ENCODE assay signal across 9 mouse cellular contexts in the genomic region with DNA sequence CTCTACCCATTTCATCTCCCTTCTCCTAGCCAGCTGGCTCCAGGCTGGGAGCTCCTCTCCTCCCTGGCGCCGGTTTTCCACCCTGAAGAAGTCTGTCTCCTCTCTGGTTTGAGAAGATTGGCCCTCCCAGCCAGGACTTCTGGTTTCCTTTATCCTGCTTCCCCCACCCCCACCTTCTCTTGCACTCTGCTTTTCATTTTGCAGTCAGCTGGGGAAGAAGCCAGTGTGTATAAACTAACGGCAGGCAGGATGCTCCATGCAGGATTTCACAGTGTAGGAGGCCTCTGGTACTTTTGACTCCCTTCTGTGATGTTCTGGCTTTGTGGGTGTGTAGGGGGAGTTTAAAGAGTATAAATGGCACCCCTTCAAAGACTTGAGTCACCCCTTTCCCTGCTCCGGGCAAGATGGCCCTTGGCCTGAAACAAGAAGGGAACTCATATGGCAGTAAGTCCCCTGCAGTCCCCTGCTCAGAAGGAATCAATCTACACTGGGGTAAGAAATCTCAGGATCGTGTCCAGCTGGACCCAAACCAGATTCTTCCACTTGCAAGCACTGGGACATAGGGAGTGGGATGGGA. TPM values are rescaled to one million over a fixed set of nuclear protein-coding genes. Genes with fewer than 3 reads are reported as not detected.
DNase-seq lines count a peak whose midpoint lies in the region; ATAC-seq and TF ChIP-seq lines count a peak whose summit lies in the region.
"Had no signal": no experiment of that assay in that cellular context is flagged by ENCODE, and none has a peak within 500 bp of the region (broad histone marks: within the 10 kb centered on the region; RNA-seq: fewer than 3 reads in every experiment).

No protein-coding gene starts in this region.

- WGBS in kidney, embryonic 15.5 days = 46% methylated on average over 5 of the region's 5 CpGs
- 57% methylated on average over 5 of the region's 5 CpGs for WGBS in kidney, adult 2 months
- 30% methylated on average over 5 of the region's 5 CpGs for WGBS in limb, embryonic 10.5 days
- 45% methylated on average over 5 of the region's 5 CpGs for WGBS in forebrain, embryonic 15.5 days

- peaks cover 17% of the 10 kb centered on the region for H3K4me1 ChIP-seq in kidney, embryonic 15.5 days
- no peaks in the 10 kb centered on the region; the same call in 1 of the 2 replicates for H3K4me1 ChIP-seq in kidney, adult 2 months (ENCODE audit: control insufficient read depth, insufficient read depth, low read length)
- peaks cover 23% of the 10 kb centered on the region for H3K4me1 ChIP-seq in limb, embryonic 10.5 days
- no peaks in the 10 kb centered on the region for H3K4me1 ChIP-seq in forebrain, embryonic 15.5 days
- H3K4me1 ChIP-seq: midbrain, embryonic 12.5 days had no signal

- no peak overlapping the region for H3K9ac ChIP-seq in kidney, embryonic 15.5 days
- H3K9ac ChIP-seq in forebrain, embryonic 15.5 days (replicated peaks) = no peak overlapping the region
- H3K9ac ChIP-seq: midbrain, embryonic 12.5 days had no signal

- no peaks in the 10 kb centered on the region for H3K9me3 ChIP-seq in kidney, embryonic 15.5 days (replicated peaks)
- H3K9me3 ChIP-seq in limb, embryonic 10.5 days (replicated peaks) = no peaks in the 10 kb centered on the region
- H3K9me3 ChIP-seq in forebrain, embryonic 15.5 days = no peaks in the 10 kb centered on the region
- H3K9me3 ChIP-seq: midbrain, embryonic 12.5 days had no signal

- no peak overlapping the region for H3K4me3 ChIP-seq in kidney, embryonic 15.5 days (replicated peaks)
- no peak overlapping the region for H3K4me3 ChIP-seq in kidney, adult 2 months (ENCODE audit: insufficient read depth, low read depth, low read length)
- H3K4me3 ChIP-seq in limb, embryonic 10.5 days = peak overlapping the region; percentile 3; the same call in 1 of the 2 replicates
- H3K4me3 ChIP-seq in forebrain, embryonic 15.5 days = no peak overlapping the region
- H3K4me3 ChIP-seq: midbrain, embryonic 12.5 days had no signal

- no peak overlapping the region for H3K4me2 ChIP-seq in kidney, embryonic 15.5 days
- no peak overlapping the region for H3K4me2 ChIP-seq in forebrain, embryonic 15.5 days (replicated peaks)
- H3K4me2 ChIP-seq: midbrain, embryonic 12.5 days had no signal

- TF ChIP-seq CTCF in kidney, adult 2 months (conservative IDR thresholded peaks at IDR 0.05; ENCODE audit: insufficient read depth, insufficient read length, low read depth, low read length) = no peak
- no peak for TF ChIP-seq CTCF in brain, embryonic 14.5 days (IDR thresholded peaks at IDR 0.05; ENCODE audit: borderline replicate concordance, extremely low read depth, insufficient read depth, insufficient read length)

- H3K36me3 ChIP-seq in kidney, embryonic 15.5 days = no peaks in the 10 kb centered on the region
- H3K36me3 ChIP-seq in kidney, adult 2 months (ENCODE audit: control insufficient read depth, insufficient read depth, low read length) = no peaks in the 10 kb centered on the region
- no peaks in the 10 kb centered on the region for H3K36me3 ChIP-seq in limb, embryonic 10.5 days
- no peaks in the 10 kb centered on the region for H3K36me3 ChIP-seq in forebrain, embryonic 15.5 days
- H3K36me3 ChIP-seq: midbrain, embryonic 12.5 days had no signal

- TF ChIP-seq POLR2A in kidney, adult 2 months (IDR thresholded peaks at IDR 0.05; ENCODE audit: low read depth, low read length) = no peak
- TF ChIP-seq POLR2A in brain, embryonic 14.5 days (IDR thresholded peaks at IDR 0.05; ENCODE audit: borderline replicate concordance, extremely low read depth, insufficient read depth, insufficient read length, poor library complexity, severe bottlenecking) = no peak

- no peak for DNase-seq in kidney, adult 2 months
- peak; percentile 46 for DNase-seq in brain, embryonic 14.5 days (ENCODE audit: low read depth)
- peak; percentile 24 to 36 for DNase-seq in heart, adult 9 months (ENCODE audit: low spot score in 2 of 2)
- DNase-seq in limb, embryonic 10.5 days (ENCODE audit: low spot score) = no peak
- DNase-seq in spleen, postnatal 14 days (ENCODE audit: low spot score in 2 of 2) = no peak
- no peak for DNase-seq in thymus, adult 18-20 months

- no peaks in the 10 kb centered on the region for H3K27me3 ChIP-seq in kidney, embryonic 15.5 days
- H3K27me3 ChIP-seq in kidney, adult 2 months (replicated peaks; ENCODE audit: control insufficient read depth, insufficient read depth, low read length) = no peaks in the 10 kb centered on the region
- 0 out of 2 replicates have a peak, but pooled peaks cover 5% of the 10 kb centered on the region for H3K27me3 ChIP-seq in limb, embryonic 10.5 days (ENCODE audit: low read depth, poor library complexity, severe bottlenecking)
- no peaks in the 10 kb centered on the region for H3K27me3 ChIP-seq in forebrain, embryonic 15.5 days
- H3K27me3 ChIP-seq: midbrain, embryonic 12.5 days had no signal

- H3K27ac ChIP-seq in kidney, embryonic 15.5 days = peak overlapping the region; percentile 74
- no peak overlapping the region for H3K27ac ChIP-seq in kidney, adult 2 months (ENCODE audit: insufficient read depth, low read depth, low read length)
- peak overlapping the region; percentile 47; the same call in 1 of the 2 replicates for H3K27ac ChIP-seq in limb, embryonic 10.5 days
- no peak overlapping the region for H3K27ac ChIP-seq in forebrain, embryonic 15.5 days (replicated peaks)
- H3K27ac ChIP-seq: midbrain, embryonic 12.5 days had no signal

- no peak for ATAC-seq in kidney, embryonic 15.5 days (replicated peaks; ENCODE audit: low FRiP score)
- no peak for ATAC-seq in forebrain, embryonic 15.5 days (replicated peaks)

RNA-seq across cellular contexts. Expression of gene Ramp2, which starts 7.7 kb away (rescaled TPM):
- polyA plus RNA-seq in kidney, embryonic 15.5 days (2015; fragmentation: Nextera tagmentation; extraction: Ambion mirVana) = 220 and 232 TPM in 2 replicates
- polyA plus RNA-seq in kidney, adult 2 months (2012; rRNA removed) = 75.9 and 86.6 TPM in 2 replicates
- 67.7 and 79.6 TPM in 2 replicates for polyA plus RNA-seq in brain, embryonic 14.5 days (2012; rRNA removed)
- polyA plus RNA-seq in limb, embryonic 10.5 days (2016; fragmentation: Nextera tagmentation; extraction: Ambion mirVana) = 54.2 and 61.5 TPM in 2 replicates
- polyA plus RNA-seq in forebrain, embryonic 15.5 days (2015; fragmentation: Nextera tagmentation; extraction: Ambion mirVana) = 53.4 and 61.3 TPM in 2 replicates

RNA-seq across cellular contexts. Expression of gene Ezh1, which starts 11.9 kb away (rescaled TPM):
- polyA plus RNA-seq in kidney, embryonic 15.5 days (2015; fragmentation: Nextera tagmentation; extraction: Ambion mirVana) = 22.9 and 27.0 TPM in 2 replicates
- polyA plus RNA-seq in kidney, adult 2 months (2012; rRNA removed) = 44.8 and 48.5 TPM in 2 replicates
- polyA plus RNA-seq in brain, embryonic 14.5 days (2012; rRNA removed) = 27.2 and 29.3 TPM in 2 replicates
- 10.1 and 13.6 TPM in 2 replicates for polyA plus RNA-seq in limb, embryonic 10.5 days (2016; fragmentation: Nextera tagmentation; extraction: Ambion mirVana)
- 19.6 and 21.4 TPM in 2 replicates for polyA plus RNA-seq in forebrain, embryonic 15.5 days (2015; fragmentation: Nextera tagmentation; extraction: Ambion mirVana)

RNA-seq across cellular contexts. Expression of gene Vps25, which starts 15.3 kb away (rescaled TPM):
- polyA plus RNA-seq in kidney, embryonic 15.5 days (2015; fragmentation: Nextera tagmentation; extraction: Ambion mirVana) = 135 and 147 TPM in 2 replicates
- polyA plus RNA-seq in kidney, adult 2 months (2012; rRNA removed) = 112 and 116 TPM in 2 replicates
- polyA plus RNA-seq in brain, embryonic 14.5 days (2012; rRNA removed) = 55.2 and 69.3 TPM in 2 replicates
- 118 and 127 TPM in 2 replicates for polyA plus RNA-seq in limb, embryonic 10.5 days (2016; fragmentation: Nextera tagmentation; extraction: Ambion mirVana)
- polyA plus RNA-seq in forebrain, embryonic 15.5 days (2015; fragmentation: Nextera tagmentation; extraction: Ambion mirVana) = 87.7 and 92.9 TPM in 2 replicates

RNA-seq across cellular contexts. Expression of gene Wnk4, which starts 22.2 kb away (rescaled TPM):
- 25.5 and 27.2 TPM in 2 replicates for polyA plus RNA-seq in kidney, embryonic 15.5 days (2015; fragmentation: Nextera tagmentation; extraction: Ambion mirVana)
- polyA plus RNA-seq in kidney, adult 2 months (2012; rRNA removed) = 134 and 160 TPM in 2 replicates
- polyA plus RNA-seq in brain, embryonic 14.5 days (2012; rRNA removed) = 4.0 and 5.3 TPM in 2 replicates
- 4.7 and 6.2 TPM in 2 replicates for polyA plus RNA-seq in limb, embryonic 10.5 days (2016; fragmentation: Nextera tagmentation; extraction: Ambion mirVana)
- polyA plus RNA-seq in forebrain, embryonic 15.5 days (2015; fragmentation: Nextera tagmentation; extraction: Ambion mirVana) = 4.8 and 5.5 TPM in 2 replicates

RNA-seq across cellular contexts. Expression of gene Cntd1, which starts 40.7 kb away (rescaled TPM):
- polyA plus RNA-seq in kidney, embryonic 15.5 days (2015; fragmentation: Nextera tagmentation; extraction: Ambion mirVana) = 1.6 and 3.1 TPM in 2 replicates
- polyA plus RNA-seq in kidney, adult 2 months (2012; rRNA removed) = 1.3 and 1.6 TPM in 2 replicates
- 0.53 and 0.79 TPM in 2 replicates for polyA plus RNA-seq in brain, embryonic 14.5 days (2012; rRNA removed)
- polyA plus RNA-seq in limb, embryonic 10.5 days (2016; fragmentation: Nextera tagmentation; extraction: Ambion mirVana) = 1.1 TPM in 2 replicates
- polyA plus RNA-seq in forebrain, embryonic 15.5 days (2015; fragmentation: Nextera tagmentation; extraction: Ambion mirVana) = 1.4 and 1.5 TPM in 2 replicates

Comparison
In these comparisons a context has a peak if more than half of its experiments do, and no peak if none do; other contexts are left out.
1. H3K27ac ChIP-seq: peak in kidney, embryonic 15.5 days (single experiment) and limb, embryonic 10.5 days (single experiment); none in kidney, adult 2 months (single experiment) and forebrain, embryonic 15.5 days (single experiment).
2. DNase-seq: peak in brain, embryonic 14.5 days (single experiment) and heart, adult 9 months (2 of 2); none in kidney, adult 2 months (single experiment), limb, embryonic 10.5 days (single experiment), spleen, postnatal 14 days (0 of 2) and thymus, adult 18-20 months (0 of 2).